ENCODE assay signal across 8 mouse cellular contexts in the genomic region with DNA sequence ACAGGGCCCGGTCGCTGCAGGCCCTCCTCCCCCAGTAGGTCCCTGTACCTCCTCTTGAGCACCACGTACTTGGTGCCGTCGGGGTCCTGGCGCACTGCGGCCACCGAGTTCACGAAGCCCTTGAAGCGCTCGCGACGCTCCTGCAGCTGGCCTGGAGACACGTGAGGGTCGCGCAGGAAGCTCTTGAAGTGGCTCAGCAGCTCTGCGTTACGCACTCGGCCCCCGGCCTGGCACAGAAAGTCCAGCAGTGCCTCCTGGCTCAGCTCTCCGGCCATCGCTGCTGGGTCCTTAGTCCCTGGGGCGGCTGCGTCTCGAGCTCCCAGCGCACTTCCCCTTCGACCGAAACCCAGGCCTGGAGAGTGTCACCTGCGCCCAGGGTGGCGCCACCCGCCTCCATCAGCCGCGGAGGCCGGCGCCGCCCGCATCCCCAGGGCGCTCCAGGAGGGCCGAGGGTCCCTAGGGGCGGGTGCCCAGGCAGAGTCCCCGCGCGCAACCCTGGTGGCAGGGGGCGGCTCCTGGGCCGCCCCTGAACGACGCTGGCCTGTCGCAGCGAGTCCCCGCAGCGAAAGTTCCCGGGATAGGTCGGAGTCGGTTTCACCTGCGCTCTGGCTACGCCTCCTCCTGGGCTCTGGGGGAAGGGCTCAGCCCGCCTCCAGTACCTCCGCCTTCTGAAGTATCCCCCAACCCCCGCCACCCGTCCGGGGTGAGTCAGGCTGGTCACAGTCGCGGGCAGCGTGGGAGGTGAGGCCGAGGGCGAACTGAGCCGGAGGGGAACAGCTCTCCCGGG. TPM values are rescaled to one million over a fixed set of nuclear protein-coding genes. Genes with fewer than 3 reads are reported as not detected.
A peak's percentile ranks its signal among the peaks of the same experiment; 100 is the strongest.
DNase-seq lines count a peak whose midpoint lies in the region; ATAC-seq lines count a peak whose summit lies in the region.

A gene (minus strand): TSS at position 439 of the 787 bp plus-strand sequence.

- peak within 1 kb of the TSS; percentile 97 for H3K4me2 ChIP-seq in embryonic facial prominence, embryonic 13.5 days
- H3K4me2 ChIP-seq in hindbrain, embryonic 16.5 days (ENCODE audit: low read length) = peak within 1 kb of the TSS; percentile 99
- peak within 1 kb of the TSS; percentile 99 for H3K4me2 ChIP-seq in limb, embryonic 12.5 days
- peak within 1 kb of the TSS; percentile 79 for H3K4me2 ChIP-seq in midbrain, embryonic 11.5 days
- H3K4me2 ChIP-seq in stomach, embryonic 16.5 days (ENCODE audit: low read depth, low read length) = peak within 1 kb of the TSS; percentile 66

- no peaks in the 10 kb centered on the region for H3K36me3 ChIP-seq in embryonic facial prominence, embryonic 13.5 days
- H3K36me3 ChIP-seq in hindbrain, embryonic 16.5 days (ENCODE audit: control insufficient read depth, insufficient read depth, low read length) = no peaks in the 10 kb centered on the region
- no peaks in the 10 kb centered on the region for H3K36me3 ChIP-seq in limb, embryonic 12.5 days
- H3K36me3 ChIP-seq in midbrain, embryonic 11.5 days (ENCODE audit: control insufficient read depth, insufficient read depth, low read length) = no peaks in the 10 kb centered on the region
- no peaks in the 10 kb centered on the region for H3K36me3 ChIP-seq in stomach, embryonic 16.5 days (ENCODE audit: control insufficient read depth, insufficient read depth, low read length)

- no peak within 1 kb of the TSS for H3K27ac ChIP-seq in embryonic facial prominence, embryonic 13.5 days
- no peak within 1 kb of the TSS for H3K27ac ChIP-seq in hindbrain, embryonic 16.5 days (ENCODE audit: low read depth, low read length)
- no peak within 1 kb of the TSS for H3K27ac ChIP-seq in limb, embryonic 12.5 days
- H3K27ac ChIP-seq in midbrain, embryonic 11.5 days (ENCODE audit: low read depth, low read length) = no peak within 1 kb of the TSS
- H3K27ac ChIP-seq in stomach, embryonic 16.5 days (ENCODE audit: low read length) = peak within 1 kb of the TSS; percentile 49; the same call in 1 of the 2 replicates

- peak within 1 kb of the TSS; percentile 58 for H3K4me3 ChIP-seq in embryonic facial prominence, embryonic 13.5 days
- H3K4me3 ChIP-seq in hindbrain, embryonic 16.5 days (ENCODE audit: low read length) = peak within 1 kb of the TSS; percentile 56
- H3K4me3 ChIP-seq in limb, embryonic 12.5 days (replicated peaks) = peak within 1 kb of the TSS; percentile 59
- peak within 1 kb of the TSS; percentile 41 for H3K4me3 ChIP-seq in midbrain, embryonic 11.5 days (ENCODE audit: low read depth, low read length)
- H3K4me3 ChIP-seq in stomach, embryonic 16.5 days (replicated peaks; ENCODE audit: low read length) = peak within 1 kb of the TSS; percentile 62

- WGBS in embryonic facial prominence, embryonic 13.5 days = under 1% methylated on average over 68 of the region's 68 CpGs
- under 1% methylated on average over 55 of the region's 68 CpGs for WGBS in hindbrain, embryonic 16.5 days
- WGBS in limb, embryonic 12.5 days = under 1% methylated on average over 68 of the region's 68 CpGs
- under 1% methylated on average over 67 of the region's 68 CpGs for WGBS in midbrain, embryonic 11.5 days
- under 1% methylated on average over 68 of the region's 68 CpGs for WGBS in stomach, embryonic 16.5 days

- peak; percentile 83 for ATAC-seq in embryonic facial prominence, embryonic 13.5 days (ENCODE audit: insufficient number of reproducible peaks, insufficient read depth, low FRiP score, low TSS enrichment, low read depth)
- peak; percentile 76 for ATAC-seq in hindbrain, embryonic 16.5 days
- peak; percentile 79 for ATAC-seq in limb, embryonic 12.5 days (ENCODE audit: insufficient number of reproducible peaks, insufficient read depth, low FRiP score, low TSS enrichment, low read depth)
- peak; percentile 58; the same call in 1 of the 2 replicates for ATAC-seq in midbrain, embryonic 11.5 days (ENCODE audit: low FRiP score)
- ATAC-seq in stomach, embryonic 16.5 days (ENCODE audit: insufficient read depth, low FRiP score) = peak; percentile 93
- no peak for ATAC-seq in inflammation-experienced regulatory T-cells, adult 6 months

- peak; percentile 12 for DNase-seq in CD4-positive helper T cell, adult 2 months (ENCODE audit: low read depth, low spot score)
- DNase-seq in adrenal gland, adult 2 months = peak; percentile 74
- peak; percentile 93 for DNase-seq in midbrain, embryonic 11.5 days (ENCODE audit: low spot score, missing footprints)

- peak within 1 kb of the TSS; percentile 68 for H3K9ac ChIP-seq in embryonic facial prominence, embryonic 13.5 days
- H3K9ac ChIP-seq in hindbrain, embryonic 16.5 days (ENCODE audit: low read depth, low read length) = peak within 1 kb of the TSS; percentile 61
- H3K9ac ChIP-seq in limb, embryonic 12.5 days (replicated peaks) = peak within 1 kb of the TSS; percentile 53
- no peak within 1 kb of the TSS for H3K9ac ChIP-seq in midbrain, embryonic 11.5 days (ENCODE audit: low read length)
- peak within 1 kb of the TSS; percentile 64 for H3K9ac ChIP-seq in stomach, embryonic 16.5 days (ENCODE audit: low read length)

- peaks cover 77% of the 10 kb centered on the region for H3K27me3 ChIP-seq in embryonic facial prominence, embryonic 13.5 days
- peaks cover 49% of the 10 kb centered on the region for H3K27me3 ChIP-seq in hindbrain, embryonic 16.5 days (replicated peaks; ENCODE audit: control insufficient read depth, insufficient read depth, low read length)
- peaks cover 84% of the 10 kb centered on the region for H3K27me3 ChIP-seq in limb, embryonic 12.5 days
- H3K27me3 ChIP-seq in midbrain, embryonic 11.5 days (ENCODE audit: control insufficient read depth, insufficient read depth, low read length) = peaks cover 51% of the 10 kb centered on the region
- peaks cover 31% of the 10 kb centered on the region for H3K27me3 ChIP-seq in stomach, embryonic 16.5 days (ENCODE audit: control insufficient read depth, insufficient read depth, low read length)

- peaks cover 20% of the 10 kb centered on the region for H3K4me1 ChIP-seq in embryonic facial prominence, embryonic 13.5 days
- peaks cover 16% of the 10 kb centered on the region for H3K4me1 ChIP-seq in hindbrain, embryonic 16.5 days (ENCODE audit: control insufficient read depth, insufficient read depth, low read depth, low read length)
- peaks cover 23% of the 10 kb centered on the region for H3K4me1 ChIP-seq in limb, embryonic 12.5 days (replicated peaks)
- H3K4me1 ChIP-seq in midbrain, embryonic 11.5 days (ENCODE audit: control insufficient read depth, insufficient read depth, low read length) = peaks cover 13% of the 10 kb centered on the region
- H3K4me1 ChIP-seq in stomach, embryonic 16.5 days (ENCODE audit: control insufficient read depth, insufficient read depth, low read length) = peaks cover 15% of the 10 kb centered on the region

- no peaks in the 10 kb centered on the region for H3K9me3 ChIP-seq in embryonic facial prominence, embryonic 13.5 days
- no peaks in the 10 kb centered on the region for H3K9me3 ChIP-seq in hindbrain, embryonic 16.5 days (ENCODE audit: control insufficient read depth, low read length)
- no peaks in the 10 kb centered on the region for H3K9me3 ChIP-seq in limb, embryonic 12.5 days
- H3K9me3 ChIP-seq in midbrain, embryonic 11.5 days (ENCODE audit: control insufficient read depth, low read length) = no peaks in the 10 kb centered on the region
- H3K9me3 ChIP-seq in stomach, embryonic 16.5 days (replicated peaks; ENCODE audit: control insufficient read depth, low read length) = no peaks in the 10 kb centered on the region

RNA-seq across cellular contexts. Expression of the gene that starts here (rescaled TPM):
- under 1 TPM in 1 of 2 experiments, not detected in 1; 0.07 TPM for total RNA-seq in adrenal gland, adult 2 months (2021)
- polyA plus RNA-seq in adrenal gland, adult 2 months (2012; rRNA removed) = not detected in 2 replicates
- 0.59 and 1.3 TPM in 2 replicates for polyA plus RNA-seq in embryonic facial prominence, embryonic 13.5 days (2015; fragmentation: Nextera tagmentation; extraction: Ambion mirVana)
- polyA plus RNA-seq in hindbrain, embryonic 16.5 days (2015; fragmentation: Nextera tagmentation; extraction: Ambion mirVana) = 0.07 TPM in 1 of 2 replicates, not detected in the other
- polyA plus RNA-seq in limb, embryonic 12.5 days (2016; fragmentation: Nextera tagmentation; extraction: Ambion mirVana) = 0.64 and 0.73 TPM in 2 replicates
- 0.03 and 0.21 TPM in 2 replicates for polyA plus RNA-seq in midbrain, embryonic 11.5 days (2014; fragmentation: Nextera tagmentation; extraction: Ambion mirVana)
- 1.8 and 2.0 TPM in 2 replicates for polyA plus RNA-seq in stomach, embryonic 16.5 days (2015; fragmentation: Nextera tagmentation; extraction: Ambion mirVana)
- polyA plus RNA-seq in inflammation-experienced regulatory T-cells, adult 6 months (2017; shearing (Covaris generic)) = not detected

Comparison
In these comparisons a context has a peak if more than half of its experiments do, and no peak if none do; other contexts are left out.
1. Peak in DNase-seq in adrenal gland, adult 2 months; RNA of the gene not detected or under 1 TPM.
2. Peak in ATAC-seq, H3K4me3 ChIP-seq, H3K9ac ChIP-seq and H3K4me2 ChIP-seq in hindbrain, embryonic 16.5 days; RNA of the gene not detected or under 1 TPM.
3. Peak in ATAC-seq, H3K4me3 ChIP-seq, H3K9ac ChIP-seq and H3K4me2 ChIP-seq in limb, embryonic 12.5 days; RNA of the gene not detected or under 1 TPM.
4. Peak in DNase-seq, ATAC-seq, H3K4me3 ChIP-seq and H3K4me2 ChIP-seq in midbrain, embryonic 11.5 days; RNA of the gene not detected or under 1 TPM.
5. DNase-seq: peak in every context shown above with its lines; median percentile 93 in midbrain, embryonic 11.5 days; 74 in adrenal gland, adult 2 months; 12 in CD4-positive helper T cell, adult 2 months.